Mouse (Mus musculus) kidney, adult 2 months (tissue): ENCODE data around the gene Anxa6.

Source experiments
- CTCF ChIP-seq: fragments of 200-500 bp; conservative IDR thresholded peaks from 2 replicates; pipeline ENCODE4 v1.5.1; 2011; ENCODE audit warnings: low read depth, mild to moderate bottlenecking, control low read depth, low read length, moderate library complexity, mixed read lengths; ENCODE audit not compliant: insufficient read depth, insufficient read length
- POLR2A ChIP-seq: fragments of 200-500 bp; IDR thresholded peaks from one replicate; pipeline ENCODE4 v1.6.1; 2011; ENCODE audit warnings: low read depth, low read length, control low read depth

DNA sequence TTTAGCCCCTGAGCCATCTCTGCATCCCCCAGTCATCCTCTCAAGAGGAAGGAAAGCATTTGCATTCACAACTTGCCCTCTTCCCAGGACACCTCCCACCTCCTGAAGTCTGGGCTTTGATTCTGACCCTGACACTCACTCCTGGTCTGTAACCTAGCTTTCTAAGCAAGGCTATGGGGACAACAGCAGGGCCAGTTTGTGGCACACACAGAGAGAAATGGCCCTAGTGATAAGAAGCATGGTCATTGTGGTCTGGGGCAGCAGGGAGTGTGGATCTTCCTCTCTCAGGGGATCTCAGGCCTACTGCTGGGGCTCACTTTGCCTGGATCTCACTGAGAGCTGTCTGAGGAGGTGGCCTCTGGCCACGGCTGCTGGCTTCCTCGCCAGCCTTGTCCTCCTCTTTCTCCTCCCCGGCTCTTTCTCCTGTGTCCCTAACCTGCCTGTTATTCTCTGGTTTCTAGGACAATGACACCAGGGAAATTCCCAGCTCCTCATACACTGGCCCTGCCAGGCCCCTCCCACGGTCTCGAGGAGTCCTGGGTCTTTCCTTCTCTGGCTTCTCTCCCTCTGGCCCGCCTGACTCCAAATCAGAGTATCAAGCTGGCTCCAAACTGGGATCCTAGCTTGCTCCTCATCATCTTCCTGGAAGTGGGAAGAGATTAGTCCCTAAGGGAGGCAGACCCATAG is 71.9 kb downstream of the Anxa6 start:
- TF ChIP-seq POLR2A (no peak), CTCF (no peak)
